Mouse (Mus musculus): Measurements from ENCODE around the gene Bhlha9. TPM values are rescaled to one million over a fixed set of nuclear protein-coding genes. Genes with fewer than 3 reads are reported as not detected.
A peak's percentile ranks its signal among the peaks of the same experiment; 100 is the strongest.
"Not testable (repeated sequence)": the region's sequence is repeated elsewhere in the genome, so short reads cannot be mapped to it uniquely, and the experiment has no call there.

Bhlha9 gene
- polyA plus RNA-seq, 1 experiment = not detected

DNA sequence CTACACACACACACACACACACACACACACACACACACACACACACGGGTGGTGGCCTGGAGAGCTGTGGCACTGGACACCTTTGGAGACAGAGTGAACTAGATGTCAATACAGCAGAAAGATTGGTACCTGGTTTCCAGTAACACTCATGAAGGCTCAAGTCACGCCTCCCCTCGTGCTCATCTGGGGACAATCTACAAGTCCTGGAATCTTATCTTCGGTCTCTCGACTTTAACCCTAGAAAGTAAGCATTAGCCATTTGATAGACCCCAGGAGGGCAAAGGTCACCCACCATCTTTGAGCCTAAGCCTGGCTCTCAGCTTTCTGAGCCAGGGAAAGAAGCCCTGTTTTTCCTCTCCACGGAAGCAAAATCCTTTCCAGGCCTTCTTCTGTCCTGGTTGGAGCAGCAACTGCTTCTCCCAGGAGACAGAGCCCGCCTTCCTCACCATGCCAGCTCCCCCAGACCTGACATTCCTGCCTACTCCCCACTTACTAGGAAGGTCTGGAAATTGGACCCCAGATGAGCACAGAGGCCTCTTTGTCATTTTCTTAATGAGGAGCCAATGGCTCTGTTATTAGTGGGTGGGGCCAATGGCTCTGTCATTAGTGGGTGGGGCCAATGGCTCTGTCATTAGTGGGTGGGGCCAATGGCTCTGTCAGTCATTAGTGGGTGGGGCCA is 10.3 kb upstream of the Bhlha9 start:
- 0 out of 2 replicates have a peak overlapping the region, but pooled peaks have one; percentile 22 for H3K4me3 ChIP-seq (ENCODE audit: low read depth, low read length)
- H3K36me3 ChIP-seq (ENCODE audit: control insufficient read depth, insufficient read depth, low read length) = no peaks in the 10 kb centered on the region
- peak overlapping the region; percentile 76; the same call in 1 of the 2 replicates for H3K27ac ChIP-seq (ENCODE audit: insufficient read depth, low read depth, low read length)
- H3K27me3 ChIP-seq (ENCODE audit: control insufficient read depth, insufficient read depth, low read length) = peaks cover 18% of the 10 kb centered on the region
- 23% methylated on average over 7 of the region's 7 CpGs for WGBS
- TF ChIP-seq CTCF (IDR thresholded peaks at IDR 0.05; ENCODE audit: extremely low read depth, insufficient read length, insufficient replicate concordance, low read depth, low read length) (no peak), POLR2A (IDR thresholded peaks at IDR 0.05; ENCODE audit: low read depth, low read length) (no peak)
- peaks cover 6% of the 10 kb centered on the region for H3K4me1 ChIP-seq (ENCODE audit: control insufficient read depth, insufficient read depth, insufficient read length, low read length)

DNA sequence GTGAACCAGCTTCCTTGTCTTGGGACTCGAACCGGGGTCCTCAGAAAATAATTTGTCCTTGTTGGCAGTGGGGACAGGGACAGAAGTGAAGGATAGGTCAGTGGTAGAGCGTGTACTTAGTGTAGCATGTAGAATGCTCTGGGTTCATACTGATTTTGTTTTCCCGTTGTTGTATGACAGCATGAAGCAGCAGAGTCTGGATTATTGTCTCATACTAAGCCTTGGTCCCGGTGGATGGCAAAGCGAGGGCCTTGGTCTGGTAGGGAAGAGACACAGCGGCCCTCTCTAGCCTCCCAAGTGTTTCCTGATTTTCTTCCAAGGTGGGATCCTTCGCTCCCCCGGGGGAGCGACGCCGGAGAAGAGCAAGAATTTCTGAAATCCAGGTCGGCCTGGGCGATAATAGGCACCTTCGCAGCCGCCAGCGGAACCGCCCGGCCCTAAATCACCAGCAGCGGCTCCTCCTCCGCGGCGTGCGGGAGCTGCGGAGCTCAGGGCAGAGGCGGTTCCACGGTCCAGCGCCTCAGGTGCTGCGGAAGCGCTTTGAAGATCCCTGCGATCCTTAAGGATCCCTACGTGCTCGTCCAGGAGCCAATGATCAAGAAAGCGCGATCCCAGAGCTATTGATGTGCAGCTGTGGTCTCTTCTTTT is 6.1 kb upstream of the Bhlha9 start:
- Histone ChIP-seq H3K4me1 (ENCODE audit: control insufficient read depth, insufficient read depth, insufficient read length, low read length) (peaks cover 6% of the 10 kb centered on the region), H3K36me3 (ENCODE audit: control insufficient read depth, insufficient read depth, low read length) (no peaks in the 10 kb centered on the region), H3K27me3 (ENCODE audit: control insufficient read depth, insufficient read depth, low read length) (peaks cover 24% of the 10 kb centered on the region), H3K4me3 (ENCODE audit: low read depth, low read length) (peak overlapping the region; percentile 4; the same call in 1 of the 2 replicates), H3K27ac (ENCODE audit: insufficient read depth, low read depth, low read length) (no peak overlapping the region)
- TF ChIP-seq CTCF (IDR thresholded peaks at IDR 0.05; ENCODE audit: extremely low read depth, insufficient read length, insufficient replicate concordance, low read depth, low read length) = no peak
- no peak for TF ChIP-seq POLR2A (IDR thresholded peaks at IDR 0.05; ENCODE audit: low read depth, low read length)
- 11% methylated on average over 35 of the region's 35 CpGs for WGBS

- Histone ChIP-seq H3K4me3 (ENCODE audit: low read depth, low read length) (no peak overlapping the region), H3K27ac (ENCODE audit: insufficient read depth, low read depth, low read length) (no peak overlapping the region), H3K4me1 (ENCODE audit: control insufficient read depth, insufficient read depth, insufficient read length, low read length) (peaks cover 2% of the 10 kb centered on the region; the same call in 1 of the 2 replicates), H3K36me3 (ENCODE audit: control insufficient read depth, insufficient read depth, low read length) (no peaks in the 10 kb centered on the region), H3K27me3 (ENCODE audit: control insufficient read depth, insufficient read depth, low read length) (peaks cover 33% of the 10 kb centered on the region)
- WGBS = 57% methylated on average over 4 of the region's 4 CpGs
- no peak for TF ChIP-seq CTCF (IDR thresholded peaks at IDR 0.05; ENCODE audit: extremely low read depth, insufficient read length, insufficient replicate concordance, low read depth, low read length)
- no peak for TF ChIP-seq POLR2A (IDR thresholded peaks at IDR 0.05; ENCODE audit: low read depth, low read length)
Observed at GRCm38 (mm10) chr11:76667807-76668206, 4.5 kb upstream of the Bhlha9 start.

DNA sequence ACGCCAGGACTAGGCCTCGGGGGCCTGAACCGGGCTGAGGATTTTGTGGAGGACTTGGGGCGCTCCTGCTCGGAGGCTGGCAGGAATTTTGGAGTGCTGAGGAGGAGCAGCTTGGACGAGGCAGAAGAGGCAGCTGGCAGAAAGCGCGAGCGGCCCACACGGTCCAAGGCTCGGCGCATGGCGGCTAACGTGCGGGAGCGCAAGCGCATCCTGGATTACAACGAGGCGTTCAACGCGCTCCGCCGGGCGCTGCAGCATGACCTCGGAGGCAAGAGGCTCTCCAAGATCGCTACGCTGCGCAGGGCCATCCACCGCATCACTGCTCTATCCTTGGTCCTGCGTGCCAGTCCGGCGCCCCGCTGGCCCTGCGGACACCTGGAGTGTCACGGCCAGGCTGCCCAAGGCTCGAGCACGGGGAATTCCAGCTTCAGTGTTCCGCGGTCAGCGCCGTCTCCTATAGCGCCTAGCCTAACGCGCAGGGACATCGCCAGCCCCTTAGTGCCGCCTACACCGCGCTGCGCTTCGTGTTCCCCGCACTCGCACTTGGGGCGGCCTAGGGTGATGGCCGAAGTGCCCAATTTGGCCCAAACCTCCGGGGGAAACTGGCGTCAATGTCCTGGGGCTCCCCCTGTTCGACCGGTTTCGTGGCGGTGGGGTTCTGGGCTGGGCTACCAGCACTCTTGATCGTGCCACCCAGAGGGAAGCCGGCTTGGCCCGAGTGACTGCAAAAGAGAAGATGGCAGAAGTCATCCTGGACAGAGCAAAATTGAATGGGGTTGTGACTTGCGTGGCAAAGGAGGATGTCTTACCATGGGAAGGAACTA is 503 bp downstream of the Bhlha9 start:
- peaks cover 22% of the 10 kb centered on the region for H3K27me3 ChIP-seq (ENCODE audit: control insufficient read depth, insufficient read depth, low read length)
- H3K27ac ChIP-seq (ENCODE audit: insufficient read depth, low read depth, low read length) = no peak overlapping the region
- H3K4me1 ChIP-seq (ENCODE audit: control insufficient read depth, insufficient read depth, insufficient read length, low read length) = peaks cover 2% of the 10 kb centered on the region; the same call in 1 of the 2 replicates
- no peaks in the 10 kb centered on the region for H3K36me3 ChIP-seq (ENCODE audit: control insufficient read depth, insufficient read depth, low read length)
- WGBS = 4% methylated on average over 64 of the region's 64 CpGs
- TF ChIP-seq POLR2A (IDR thresholded peaks at IDR 0.05; ENCODE audit: low read depth, low read length) (no peak), CTCF (IDR thresholded peaks at IDR 0.05; ENCODE audit: extremely low read depth, insufficient read length, insufficient replicate concordance, low read depth, low read length) (no peak)
- peak overlapping the region; percentile 7; the same call in 1 of the 2 replicates for H3K4me3 ChIP-seq (ENCODE audit: low read depth, low read length)

DNA sequence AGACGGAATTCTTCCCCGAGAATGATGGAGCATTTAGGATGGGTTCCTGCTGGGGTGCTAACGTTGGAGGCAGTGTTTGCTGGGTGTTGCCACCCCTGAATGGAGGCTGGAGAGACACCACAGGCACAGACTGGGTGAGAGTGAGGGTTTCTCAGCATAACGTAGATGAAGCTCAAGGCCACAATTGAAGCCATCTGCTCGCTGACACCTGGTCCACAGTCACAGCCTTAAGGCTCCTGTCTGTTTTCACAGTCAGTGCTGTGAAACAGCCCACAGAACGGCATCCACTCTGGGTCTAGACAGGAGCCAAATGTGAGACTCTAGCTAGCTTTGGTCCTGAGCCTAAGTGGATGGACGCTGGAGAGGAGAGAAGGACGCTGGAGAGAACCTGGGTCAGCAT is 1.9 kb downstream of the Bhlha9 start:
- peaks cover 2% of the 10 kb centered on the region; the same call in 1 of the 2 replicates for H3K4me1 ChIP-seq (ENCODE audit: control insufficient read depth, insufficient read depth, insufficient read length, low read length)
- H3K27ac ChIP-seq (ENCODE audit: insufficient read depth, low read depth, low read length) = no peak overlapping the region
- peaks cover 21% of the 10 kb centered on the region for H3K27me3 ChIP-seq (ENCODE audit: control insufficient read depth, insufficient read depth, low read length)
- no peaks in the 10 kb centered on the region for H3K36me3 ChIP-seq (ENCODE audit: control insufficient read depth, insufficient read depth, low read length)
- H3K4me3 ChIP-seq (ENCODE audit: low read depth, low read length) = no peak overlapping the region
- TF ChIP-seq CTCF (IDR thresholded peaks at IDR 0.05; ENCODE audit: extremely low read depth, insufficient read length, insufficient replicate concordance, low read depth, low read length) (no peak), POLR2A (IDR thresholded peaks at IDR 0.05; ENCODE audit: low read depth, low read length) (no peak)
- 47% methylated on average over 8 of the region's 8 CpGs for WGBS

DNA sequence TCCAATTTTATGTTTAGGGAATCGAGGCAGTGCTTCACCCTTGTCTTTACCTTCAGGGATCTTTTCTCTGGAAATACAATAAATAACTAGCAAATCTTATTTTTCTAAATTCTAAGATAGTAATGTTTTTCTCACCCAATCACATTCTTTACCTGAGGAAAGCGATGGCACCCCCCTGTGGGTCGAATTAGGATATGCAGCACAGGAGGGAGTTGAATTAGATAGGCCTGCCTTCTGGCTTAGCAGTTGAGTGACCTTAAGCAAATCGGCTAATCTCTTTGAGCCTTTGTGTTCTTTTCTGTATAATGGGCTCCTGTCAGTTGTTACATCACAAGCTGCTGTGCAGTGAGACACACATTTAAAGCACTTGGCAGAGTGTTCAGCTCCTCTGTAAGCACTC is 2.4 kb downstream of the Bhlha9 start:
- Histone ChIP-seq H3K36me3 (ENCODE audit: control insufficient read depth, insufficient read depth, low read length) (no peaks in the 10 kb centered on the region), H3K4me1 (ENCODE audit: control insufficient read depth, insufficient read depth, insufficient read length, low read length) (peaks cover 2% of the 10 kb centered on the region; the same call in 1 of the 2 replicates), H3K27ac (ENCODE audit: insufficient read depth, low read depth, low read length) (no peak overlapping the region), H3K4me3 (ENCODE audit: low read depth, low read length) (no peak overlapping the region), H3K27me3 (ENCODE audit: control insufficient read depth, insufficient read depth, low read length) (peaks cover 21% of the 10 kb centered on the region)
- TF ChIP-seq POLR2A (IDR thresholded peaks at IDR 0.05; ENCODE audit: low read depth, low read length) (no peak), CTCF (IDR thresholded peaks at IDR 0.05; ENCODE audit: extremely low read depth, insufficient read length, insufficient replicate concordance, low read depth, low read length) (no peak)
- 29% methylated on average over 4 of the region's 4 CpGs for WGBS

- WGBS = 28% methylated on average over 8 of the region's 8 CpGs
- H3K27ac ChIP-seq (ENCODE audit: insufficient read depth, low read depth, low read length); H3K27me3 ChIP-seq (ENCODE audit: control insufficient read depth, insufficient read depth, low read length); H3K36me3 ChIP-seq (ENCODE audit: control insufficient read depth, insufficient read depth, low read length); H3K4me1 ChIP-seq (ENCODE audit: control insufficient read depth, insufficient read depth, insufficient read length, low read length): not testable (repeated sequence)
- H3K4me3 ChIP-seq (ENCODE audit: low read depth, low read length) = peak within 1 kb of the TSS; percentile 19; the same call in 1 of the 2 replicates
Observed at GRCm38 (mm10) chr11:76679508-76679907, 7.2 kb downstream of the Bhlha9 start, which contains the start of gene Trarg1. TSS of gene Trarg1 (plus strand) at chr11:76679808.
